Mouse (Mus musculus) kidney, adult 2 months (tissue): Measurements from ENCODE around the gene Polr2e.

Source experiments
- CTCF ChIP-seq: fragments of 200-500 bp; conservative IDR thresholded peaks from 2 replicates; pipeline ENCODE4 v1.5.1; 2011; ENCODE audit warnings: low read depth, mild to moderate bottlenecking, control low read depth, low read length, moderate library complexity, mixed read lengths; ENCODE audit not compliant: insufficient read depth, insufficient read length
- POLR2A ChIP-seq: fragments of 200-500 bp; IDR thresholded peaks from one replicate; pipeline ENCODE4 v1.6.1; 2011; ENCODE audit warnings: low read depth, low read length, control low read depth

GRCm38 (mm10) chr10:80015583-80015982 is 24.0 kb downstream of the Polr2e start:
- TF ChIP-seq CTCF (no peak), POLR2A (no peak)
